Mouse (Mus musculus): ENCODE data around the gene Olfr71.

Gene Olfr71

GRCm38 (mm10) chr4:43656339-43657109 lies 53.5 kb downstream of the Olfr71 start, which contains the start of gene Hint2:
Gene Hint2, minus strand, starts transcription at chr4:43656466.
- peak; percentile 95 for DNase-seq (ENCODE audit: low read depth)

- DNase-seq (ENCODE audit: low read depth) = no peak
Observed at GRCm38 (mm10) chr4:43655656-43656338, 54.3 kb downstream of the Olfr71 start.
